Mouse (Mus musculus) cortical plate, adult 2 months (tissue): Measurements from ENCODE around the gene Ccna2. TPM values are rescaled to one million over a fixed set of nuclear protein-coding genes. Genes with fewer than 3 reads are reported as not detected.
"Not testable (repeated sequence)": the region's sequence is repeated elsewhere in the genome, so short reads cannot be mapped to it uniquely, and the experiment has no call there.

Source experiments
- H3K27ac ChIP-seq: fragments of 200-500 bp; 2 replicates; pipeline ENCODE4 v1.5.1; 2012; ENCODE audit warnings: low read length, control low read depth, inconsistent platforms; ENCODE audit not compliant: insufficient read depth
- H3K4me1 ChIP-seq: fragments of 200-500 bp; 2 replicates; pipeline ENCODE4 v1.6.1; 2011; ENCODE audit warnings: low read length; ENCODE audit not compliant: control insufficient read depth, insufficient read depth
- H3K4me3 ChIP-seq: fragments of 200-500 bp; 2 replicates; pipeline ENCODE4 v1.5.1; 2011; ENCODE audit warnings: mild to moderate bottlenecking, low read length, control low read depth; ENCODE audit not compliant: insufficient read depth
- CTCF ChIP-seq: fragments of 200-500 bp; IDR thresholded peaks from 2 replicates; pipeline ENCODE4 v1.5.1; 2011; ENCODE audit warnings: mild to moderate bottlenecking, control low read depth, low read length; ENCODE audit not compliant: insufficient read depth; ENCODE audit errors: extremely low read depth
- POLR2A ChIP-seq: fragments of 200-500 bp; IDR thresholded peaks from 2 replicates; pipeline ENCODE4 v1.6.1; 2011; ENCODE audit warnings: mild to moderate bottlenecking, low read length, control low read depth; ENCODE audit not compliant: insufficient read depth; ENCODE audit errors: extremely low read depth
- polyA plus RNA-seq: library from polyadenylated mRNA; depleted of rRNA; stranded (reverse); fragments of >200 nt; gene quantifications from 2 replicates; pipeline ENCODE4 v1.2.3, GENCODE M21; 2012; rRNA removed

Gene Ccna2
- polyA plus RNA-seq, result 3.3 and 4.0 TPM in 2 replicates

- no peaks in the 10 kb centered on the region for H3K4me1 ChIP-seq
- TF ChIP-seq CTCF, result peak; percentile 38; the same call in 1 of the 2 replicates
- peak; percentile 87 for TF ChIP-seq POLR2A
- H3K27ac ChIP-seq, result peak within 1 kb of the TSS; percentile 27
- H3K4me3 ChIP-seq, result peak within 1 kb of the TSS; percentile 55
Measured at GRCm38 (mm10) chr3:36571827-36572378, at the start of gene Ccna2. Gene Ccna2 (minus strand): TSS chr3:36572150.

GRCm38 (mm10) chr3:36618181-36618580 is 46.2 kb upstream of the Ccna2 start:
- no peak overlapping the region for H3K4me3 ChIP-seq
- H3K4me1 ChIP-seq, result no peaks in the 10 kb centered on the region
- no peak overlapping the region for H3K27ac ChIP-seq
- TF ChIP-seq CTCF (no peak), POLR2A (no peak)

GRCm38 (mm10) chr3:36613908-36614255 is 41.9 kb upstream of the Ccna2 start:
- Histone ChIP-seq H3K4me1 (no peaks in the 10 kb centered on the region), H3K4me3 (peak overlapping the region; percentile 68; the same call in 1 of the 2 replicates), H3K27ac (peak overlapping the region; percentile 26; the same call in 1 of the 2 replicates)
- TF ChIP-seq POLR2A (no peak), CTCF (no peak)

- H3K4me3 ChIP-seq, result peak within 1 kb of the TSS; percentile 68
- H3K4me1 ChIP-seq, result no peaks in the 10 kb centered on the region
- peak within 1 kb of the TSS; percentile 66 for H3K27ac ChIP-seq
- TF ChIP-seq POLR2A, result peak; percentile 82
- no peak for TF ChIP-seq CTCF
Measured at GRCm38 (mm10) chr3:36613202-36613907, 41.4 kb upstream of the Ccna2 start, which contains the start of gene Bbs7. Gene Bbs7 (minus strand): TSS chr3:36613477.

- TF ChIP-seq POLR2A, result no peak
- no peak for TF ChIP-seq CTCF
- H3K4me1 ChIP-seq, result no peaks in the 10 kb centered on the region
Measured at GRCm38 (mm10) chr3:36612687-36613086, 40.7 kb upstream of the Ccna2 start.

GRCm38 (mm10) chr3:36605894-36606783 is 34.2 kb upstream of the Ccna2 start:
- no peak for TF ChIP-seq CTCF
- TF ChIP-seq POLR2A, result no peak
- Histone ChIP-seq H3K4me1 (no peaks in the 10 kb centered on the region), H3K4me3 (no peak overlapping the region), H3K27ac (no peak overlapping the region)

More at GRCm38 (mm10) chr3:36612687-36613086, 40.7 kb upstream of the Ccna2 start:
- Histone ChIP-seq H3K27ac (peak overlapping the region; percentile 66; the same call in 1 of the 2 replicates), H3K4me3 (peak overlapping the region; percentile 68)

- H3K27ac ChIP-seq, H3K4me1 ChIP-seq, H3K4me3 ChIP-seq: not testable (repeated sequence)
Measured at GRCm38 (mm10) chr3:36599773-36600172, 27.8 kb upstream of the Ccna2 start.

- no peak overlapping the region for H3K4me3 ChIP-seq
- H3K4me1 ChIP-seq, result no peaks in the 10 kb centered on the region
- TF ChIP-seq POLR2A (no peak), CTCF (no peak)
- H3K27ac ChIP-seq, result no peak overlapping the region
Measured at GRCm38 (mm10) chr3:36598811-36599210, 26.9 kb upstream of the Ccna2 start.

GRCm38 (mm10) chr3:36571361-36571826 is 556 bp downstream of the Ccna2 start:
- H3K27ac ChIP-seq, result no peak overlapping the region
- peak overlapping the region; percentile 55; the same call in 1 of the 2 replicates for H3K4me3 ChIP-seq
- no peaks in the 10 kb centered on the region for H3K4me1 ChIP-seq
- TF ChIP-seq CTCF (no peak), POLR2A (no peak)
